Mouse (Mus musculus): ENCODE data around the gene Sorbs2.

The Sorbs2 gene

GRCm38 (mm10) chr8:45579714-45580543, 72.3 kb downstream of the Sorbs2 start:
- no peak for DNase-seq (ENCODE audit: low spot score)

- no peak for DNase-seq (ENCODE audit: low spot score)
These were observed 72.9 kb downstream of the Sorbs2 start for GRCm38 (mm10) chr8:45580544-45580866.

GRCm38 (mm10) chr8:45583856-45584255, 76.3 kb downstream of the Sorbs2 start:
- DNase-seq (ENCODE audit: low spot score): no peak

GRCm38 (mm10) chr8:45584390-45585052, 76.9 kb downstream of the Sorbs2 start:
- no peak for DNase-seq (ENCODE audit: low spot score)

GRCm38 (mm10) chr8:45585158-45585557, 77.6 kb downstream of the Sorbs2 start:
- no peak for DNase-seq (ENCODE audit: low spot score)

GRCm38 (mm10) chr8:45587011-45587410, 79.4 kb downstream of the Sorbs2 start:
- DNase-seq (ENCODE audit: low spot score): no peak

GRCm38 (mm10) chr8:45591888-45592287, 84.3 kb downstream of the Sorbs2 start:
- no peak for DNase-seq (ENCODE audit: low spot score)

- DNase-seq (ENCODE audit: low spot score): no peak
These were observed 86.1 kb downstream of the Sorbs2 start for GRCm38 (mm10) chr8:45593711-45594110.

GRCm38 (mm10) chr8:45595983-45596382, 88.4 kb downstream of the Sorbs2 start:
- DNase-seq (ENCODE audit: low spot score): no peak

- no peak for DNase-seq (ENCODE audit: low spot score)
These were observed 89.0 kb downstream of the Sorbs2 start for GRCm38 (mm10) chr8:45596591-45596990.

- DNase-seq (ENCODE audit: low spot score): no peak
These were observed 90.2 kb downstream of the Sorbs2 start for GRCm38 (mm10) chr8:45597631-45598420.

- no peak for DNase-seq (ENCODE audit: low spot score)
These were observed 91.3 kb downstream of the Sorbs2 start for GRCm38 (mm10) chr8:45598883-45599282.

GRCm38 (mm10) chr8:45602019-45602418, 94.4 kb downstream of the Sorbs2 start:
- no peak for DNase-seq (ENCODE audit: low spot score)

- no peak for DNase-seq (ENCODE audit: low spot score)
These were observed 97.8 kb downstream of the Sorbs2 start for GRCm38 (mm10) chr8:45605419-45605818.

- no peak for DNase-seq (ENCODE audit: low spot score)
These were observed 99.4 kb downstream of the Sorbs2 start for GRCm38 (mm10) chr8:45607012-45607411.

GRCm38 (mm10) chr8:45608413-45608812, 100.8 kb downstream of the Sorbs2 start:
- DNase-seq (ENCODE audit: low spot score): no peak

- DNase-seq (ENCODE audit: low spot score): no peak
These were observed 103.0 kb downstream of the Sorbs2 start for GRCm38 (mm10) chr8:45610426-45611215.

GRCm38 (mm10) chr8:45611320-45611719, 103.7 kb downstream of the Sorbs2 start:
- DNase-seq (ENCODE audit: low spot score): no peak

GRCm38 (mm10) chr8:45614610-45615009, 107.0 kb downstream of the Sorbs2 start:
- DNase-seq (ENCODE audit: low spot score): no peak

- DNase-seq (ENCODE audit: low spot score): no peak
These were observed 107.5 kb downstream of the Sorbs2 start for GRCm38 (mm10) chr8:45615050-45615449.

- DNase-seq (ENCODE audit: low spot score): no peak
These were observed 108.0 kb downstream of the Sorbs2 start for GRCm38 (mm10) chr8:45615551-45615950.

- no peak for DNase-seq (ENCODE audit: low spot score)
These were observed 114.1 kb downstream of the Sorbs2 start for GRCm38 (mm10) chr8:45621576-45622178.
